20 mouse cellular contexts compared by ENCODE assay signal in the genomic region with DNA sequence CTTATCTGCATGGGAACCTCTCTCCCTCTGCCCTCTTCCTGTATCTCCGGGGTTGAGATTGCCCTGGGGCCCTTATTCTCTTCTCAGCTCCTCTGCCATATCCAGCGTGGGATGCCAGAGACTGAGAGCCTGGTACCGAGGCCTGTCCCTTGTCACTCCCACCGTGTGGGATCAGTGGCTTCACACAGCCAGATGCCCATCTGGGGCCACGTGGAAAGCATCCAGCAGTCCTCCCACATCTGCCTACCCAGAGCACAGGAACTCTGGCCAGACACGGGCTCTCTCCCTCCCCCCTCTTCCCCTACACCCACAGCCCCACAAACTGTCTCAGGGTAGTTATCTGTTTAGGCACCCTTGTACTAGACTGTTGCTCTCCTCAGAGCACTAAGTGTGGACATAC.
"Had no signal": no experiment of that assay in that cellular context is flagged by ENCODE, and none has a peak within 500 bp of the region (broad histone marks: within the 10 kb centered on the region; RNA-seq: fewer than 3 reads in every experiment).

No protein-coding gene starts in this region.

- H3K9ac ChIP-seq: limb, embryonic 12.5 days; limb, embryonic 15.5 days; liver, embryonic 14.5 days; liver, postnatal 0 days; lung, embryonic 14.5 days; midbrain, embryonic 12.5 days; midbrain, embryonic 15.5 days; neural tube, embryonic 12.5 days; neural tube, embryonic 15.5 days had no signal

- H3K9me3 ChIP-seq: limb, embryonic 12.5 days; limb, embryonic 15.5 days; midbrain, embryonic 12.5 days; midbrain, embryonic 15.5 days; neural tube, embryonic 12.5 days; neural tube, embryonic 15.5 days had no signal

- DNase-seq: kidney, adult 2 months; kidney, postnatal 25 days; layer of hippocampus, adult 9-11 months; left cerebral cortex, postnatal 4 days; liver, postnatal 0 days; lung, embryonic 14.5 days; thymus, postnatal 36 days had no signal

- H3K4me2 ChIP-seq: limb, embryonic 12.5 days; limb, embryonic 15.5 days; liver, embryonic 11.5 days; lung, embryonic 14.5 days; midbrain, embryonic 12.5 days; midbrain, embryonic 15.5 days; neural tube, embryonic 12.5 days; neural tube, embryonic 15.5 days had no signal

- H3K27ac ChIP-seq: kidney, postnatal 0 days; layer of hippocampus, adult 2 months; left cerebral cortex, adult 2 months; limb, embryonic 12.5 days; limb, embryonic 15.5 days; liver, embryonic 14.5 days; macrophage; midbrain, embryonic 12.5 days; midbrain, embryonic 15.5 days; neural tube, embryonic 12.5 days; neural tube, embryonic 15.5 days had no signal

- H3K4me3 ChIP-seq: layer of hippocampus, adult 2 months; left cerebral cortex, adult 2 months; limb, embryonic 12.5 days; limb, embryonic 15.5 days; midbrain, embryonic 12.5 days; midbrain, embryonic 15.5 days; neural tube, embryonic 12.5 days; neural tube, embryonic 15.5 days had no signal

- H3K4me1 ChIP-seq: limb, embryonic 12.5 days; limb, embryonic 15.5 days; midbrain, embryonic 12.5 days; midbrain, embryonic 15.5 days; neural tube, embryonic 12.5 days; neural tube, embryonic 15.5 days had no signal

- H3K36me3 ChIP-seq: limb, embryonic 12.5 days; limb, embryonic 15.5 days; midbrain, embryonic 12.5 days; midbrain, embryonic 15.5 days; neural tube, embryonic 12.5 days; neural tube, embryonic 15.5 days had no signal

- H3K27me3 ChIP-seq: limb, embryonic 12.5 days; limb, embryonic 15.5 days; midbrain, embryonic 12.5 days; midbrain, embryonic 15.5 days; neural tube, embryonic 12.5 days; neural tube, embryonic 15.5 days had no signal

- ATAC-seq: liver, postnatal 0 days; lung, postnatal 0 days; midbrain, embryonic 15.5 days had no signal
